Mouse (Mus musculus): ENCODE data around the gene Syce1l. TPM values are rescaled to one million over a fixed set of nuclear protein-coding genes. Genes with fewer than 3 reads are reported as not detected.

The Syce1l gene
- polyA plus RNA-seq, 1 experiment, result 0.25 TPM

DNA sequence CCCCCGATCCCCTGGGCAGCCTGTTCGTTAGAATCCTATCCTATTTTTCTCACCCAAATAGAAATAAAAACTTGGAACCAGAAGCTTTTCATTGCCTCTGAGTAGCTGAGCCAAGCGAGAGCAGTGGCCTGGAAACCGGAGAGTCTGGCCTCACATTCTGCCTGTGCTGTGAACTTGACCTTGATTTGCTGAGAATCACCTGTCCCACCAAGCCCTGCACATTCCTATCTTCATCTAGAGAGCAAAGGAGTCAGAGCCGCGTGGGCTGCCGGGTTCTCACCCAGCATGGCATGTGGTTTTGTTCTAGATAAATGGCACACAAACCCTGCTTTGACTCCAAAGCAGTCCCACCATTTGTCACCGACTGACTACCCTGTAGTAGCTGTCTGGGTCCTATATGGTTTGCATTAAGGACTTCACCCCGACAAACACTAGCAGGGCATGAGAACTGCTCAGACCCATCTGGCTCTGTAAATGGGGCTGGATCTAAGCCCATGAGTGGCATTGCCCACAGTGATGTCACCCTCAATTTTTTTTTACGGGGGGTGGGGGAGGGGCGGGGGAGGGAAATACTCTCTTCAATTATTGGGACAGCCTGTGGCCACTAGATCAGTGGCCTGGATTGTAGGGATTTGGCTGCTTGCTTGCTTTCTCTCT is 29.7 kb downstream of the Syce1l start:
- no peak for DNase-seq (ENCODE audit: low spot score)

- no peak for DNase-seq (ENCODE audit: low spot score)
Observed at GRCm38 (mm10) chr8:113673300-113673699, 30.3 kb downstream of the Syce1l start.

DNA sequence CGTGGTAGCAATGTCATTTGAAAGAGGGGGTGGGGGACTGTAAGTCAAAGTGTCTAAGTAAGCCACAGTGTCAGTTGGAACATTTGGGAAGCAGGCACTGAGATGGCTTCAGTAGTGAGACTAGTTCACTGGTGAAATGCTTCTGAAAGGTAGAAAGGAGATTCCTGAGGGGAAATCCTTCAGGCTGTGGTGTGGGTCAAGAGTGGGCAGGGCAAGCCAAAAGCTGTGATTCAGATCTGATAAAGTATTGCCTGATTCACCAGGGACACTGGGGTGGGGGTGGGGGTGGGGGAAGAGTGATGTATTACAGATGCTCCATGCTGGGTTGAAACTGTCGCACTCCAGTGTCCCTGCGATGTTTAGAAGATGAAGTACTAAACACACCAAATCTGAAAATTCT is 31.6 kb downstream of the Syce1l start:
- DNase-seq (ENCODE audit: low spot score), result no peak

GRCm38 (mm10) chr8:113675281-113675680 is 32.3 kb downstream of the Syce1l start:
- no peak for DNase-seq (ENCODE audit: low spot score)

DNA sequence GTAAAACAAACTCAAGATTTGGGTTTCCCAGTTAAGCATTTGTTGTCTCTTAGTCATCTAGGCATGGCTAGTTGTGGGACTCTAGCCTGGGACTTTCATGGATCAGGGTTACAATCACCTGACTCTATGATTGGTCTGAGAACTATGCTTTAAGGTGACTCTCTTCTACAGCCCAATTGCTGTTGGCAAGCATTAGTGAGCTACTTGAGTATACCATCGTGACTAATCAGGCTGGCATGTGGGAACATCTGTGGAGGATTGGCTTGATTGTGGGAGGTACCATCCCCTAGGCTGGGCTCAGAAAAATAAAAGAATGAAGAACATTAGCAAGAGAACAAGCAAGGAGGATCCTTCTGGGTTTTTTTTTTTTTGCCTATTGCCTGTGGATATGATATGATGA is 33.8 kb downstream of the Syce1l start:
- no peak for DNase-seq (ENCODE audit: low spot score)

- DNase-seq (ENCODE audit: low spot score), result no peak
Observed at GRCm38 (mm10) chr8:113679361-113679760, 36.3 kb downstream of the Syce1l start.

- no peak for DNase-seq (ENCODE audit: low spot score)
Observed at GRCm38 (mm10) chr8:113687889-113688542, 45.0 kb downstream of the Syce1l start.

GRCm38 (mm10) chr8:113688543-113688915 is 45.5 kb downstream of the Syce1l start:
- DNase-seq (ENCODE audit: low spot score), result no peak

GRCm38 (mm10) chr8:113691622-113692343 is 48.8 kb downstream of the Syce1l start:
- DNase-seq (ENCODE audit: low spot score), result no peak

- no peak for DNase-seq (ENCODE audit: low spot score)
Observed at GRCm38 (mm10) chr8:113704968-113705367, 62.0 kb downstream of the Syce1l start.

Other genes starting within 250 kb of the Syce1l start
- gene Mon1b, start 7.6 kb upstream of the Syce1l start, polyA plus RNA-seq (2012; rRNA removed), result 3.9 and 7.5 TPM in 2 replicates
- gene Adamts18, start 205.5 kb downstream of the Syce1l start, polyA plus RNA-seq (2012; rRNA removed), result 0.25 and 0.43 TPM in 2 replicates

All from urinary bladder, adult 2 months (tissue).